Mouse (Mus musculus) frontal cortex, postnatal 36 days (tissue): ENCODE measurements at regions not wholly inside any gene's neighbourhood (a gene's known extent, or its start where the extent isn't known, plus 50 kb on each side); places are given as distances from the start of the nearest gene placed in this dataset.

Source experiments
- DNase-seq, 2 experiments: peaks; one replicate each; pipeline ENCODE4 v3.0.0; 2022; ENCODE audit warnings: low spot score in 2 of 2

DNA sequence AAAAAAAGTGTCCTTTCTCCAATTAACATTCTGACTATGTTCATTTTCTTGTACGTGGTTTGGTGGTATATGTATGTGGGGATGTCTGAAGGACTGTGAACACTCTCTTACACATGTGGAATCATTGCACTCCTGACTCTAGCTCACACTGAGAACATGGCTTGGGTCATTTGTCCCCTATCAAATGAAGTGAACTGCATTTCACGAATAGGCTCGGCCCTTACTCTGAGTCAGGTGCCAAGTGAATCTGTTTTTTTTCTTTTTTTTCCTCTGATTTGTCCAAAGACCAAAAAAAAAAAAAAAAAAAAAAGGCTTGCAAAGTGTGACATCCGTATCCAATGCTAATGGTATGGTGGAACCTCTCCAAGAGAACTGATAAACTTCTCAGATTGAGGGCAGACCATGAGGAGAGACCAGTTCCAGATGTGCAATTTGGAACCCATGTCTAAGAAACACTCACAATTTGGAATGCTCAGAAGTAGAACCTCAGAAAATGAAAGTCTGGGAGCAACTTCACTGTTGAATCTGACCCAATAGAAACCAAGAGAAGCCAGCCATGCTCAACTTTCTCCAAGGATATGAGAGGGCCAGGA lies 631.7 kb upstream of the Fam160b2 start:
- no peak for DNase-seq

DNA sequence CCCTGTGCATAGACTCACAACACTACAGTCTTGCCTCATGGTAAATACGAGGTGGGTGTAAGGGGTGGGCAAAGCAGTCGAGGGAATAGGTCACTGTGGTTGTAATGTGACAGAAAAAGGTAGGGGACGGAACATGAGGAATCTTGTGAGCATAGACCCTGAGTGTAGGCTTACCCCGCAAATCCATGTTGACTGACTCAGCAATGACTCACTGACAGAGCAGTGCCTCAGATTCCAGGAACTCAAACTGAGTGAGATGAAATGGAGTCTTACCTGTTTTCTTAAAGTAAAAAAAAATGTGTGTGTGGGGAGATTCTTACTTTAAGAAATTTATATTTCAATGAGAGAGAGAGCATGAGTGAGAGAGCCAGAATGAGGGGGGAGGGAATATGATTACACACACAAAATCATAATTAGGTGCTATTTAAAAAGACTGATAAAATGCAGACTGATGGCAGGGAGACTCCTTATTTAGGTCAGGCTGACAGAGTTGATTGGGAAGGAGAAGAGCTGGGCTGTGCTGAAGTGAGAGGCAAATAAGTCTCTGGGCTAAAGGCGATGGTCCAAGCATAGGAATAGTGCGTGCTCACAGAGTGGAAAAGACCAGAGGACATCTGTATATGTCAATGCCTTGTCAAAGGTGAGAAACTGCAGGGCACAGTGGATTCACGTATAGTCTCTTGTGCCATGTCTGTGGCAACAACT lies 631.0 kb upstream of the Fam160b2 start:
- DNase-seq = peak in 1 of 2 experiments; percentile 8

DNA sequence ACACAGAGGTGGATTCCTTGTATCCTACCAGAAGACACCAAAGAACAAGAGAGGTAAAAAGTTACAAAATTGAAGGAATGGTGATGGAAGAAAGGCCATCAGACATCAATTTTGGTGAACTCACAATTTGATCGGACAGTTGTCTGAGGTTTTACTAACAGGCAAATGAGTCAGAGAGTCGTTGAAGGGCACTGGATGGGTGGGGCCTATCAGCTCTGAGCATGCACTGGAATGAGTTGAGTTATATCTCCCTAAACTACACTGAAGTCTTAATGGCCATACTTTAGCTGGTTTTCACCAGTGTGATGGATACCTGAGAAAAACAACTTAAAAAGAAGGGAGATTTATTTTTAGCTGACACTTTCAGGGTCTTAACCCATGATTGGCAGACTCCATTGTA lies 630.3 kb upstream of the Fam160b2 start:
- no peak for DNase-seq

DNA sequence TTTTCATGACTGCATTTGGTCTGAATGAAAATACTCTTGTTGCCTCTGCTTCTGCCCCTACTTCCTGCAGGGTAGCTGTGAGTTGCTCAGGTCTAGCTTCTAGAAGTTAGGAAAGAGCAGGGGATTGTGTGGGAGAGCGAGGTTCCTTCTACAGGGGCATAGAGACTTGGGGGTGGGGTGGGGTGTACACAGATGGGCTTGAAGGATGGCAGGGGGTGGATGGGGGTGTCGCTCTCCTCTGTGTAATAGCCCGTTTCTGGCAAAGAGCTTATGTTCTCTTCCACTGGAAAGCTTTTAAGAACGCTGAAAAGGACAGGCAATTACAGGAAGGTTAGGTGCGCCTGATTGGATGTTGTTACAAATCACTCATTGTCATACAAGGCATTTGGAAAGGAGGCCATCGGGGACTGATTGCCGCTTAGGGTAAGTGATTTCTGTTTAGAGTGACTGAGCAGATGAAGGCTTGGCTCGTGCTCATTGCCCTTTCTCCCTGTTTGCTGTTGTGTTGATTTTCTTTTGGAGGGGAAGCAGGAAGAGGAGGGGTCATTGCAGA lies 629.3 kb upstream of the Fam160b2 start:
- no peak for DNase-seq

DNA sequence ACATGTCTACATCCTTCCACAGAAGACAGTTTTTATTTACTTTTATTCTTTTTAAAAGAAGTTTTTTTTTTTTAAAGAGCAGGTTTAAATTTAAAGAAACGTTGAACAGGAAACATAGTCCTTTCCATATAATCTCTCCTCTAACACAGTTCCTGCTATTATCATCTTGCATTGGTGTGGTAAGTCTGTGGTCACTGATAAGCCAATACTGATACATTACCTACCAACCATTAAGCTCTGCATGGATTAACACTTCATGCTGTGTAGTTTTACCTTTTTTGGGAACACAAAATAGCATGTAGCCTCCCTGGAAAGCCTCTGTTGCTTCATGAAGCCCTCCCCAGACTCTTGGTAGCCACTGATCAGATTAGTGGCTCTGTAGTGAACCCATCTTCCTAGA lies 617.4 kb upstream of the Fam160b2 start:
- DNase-seq = no peak

DNA sequence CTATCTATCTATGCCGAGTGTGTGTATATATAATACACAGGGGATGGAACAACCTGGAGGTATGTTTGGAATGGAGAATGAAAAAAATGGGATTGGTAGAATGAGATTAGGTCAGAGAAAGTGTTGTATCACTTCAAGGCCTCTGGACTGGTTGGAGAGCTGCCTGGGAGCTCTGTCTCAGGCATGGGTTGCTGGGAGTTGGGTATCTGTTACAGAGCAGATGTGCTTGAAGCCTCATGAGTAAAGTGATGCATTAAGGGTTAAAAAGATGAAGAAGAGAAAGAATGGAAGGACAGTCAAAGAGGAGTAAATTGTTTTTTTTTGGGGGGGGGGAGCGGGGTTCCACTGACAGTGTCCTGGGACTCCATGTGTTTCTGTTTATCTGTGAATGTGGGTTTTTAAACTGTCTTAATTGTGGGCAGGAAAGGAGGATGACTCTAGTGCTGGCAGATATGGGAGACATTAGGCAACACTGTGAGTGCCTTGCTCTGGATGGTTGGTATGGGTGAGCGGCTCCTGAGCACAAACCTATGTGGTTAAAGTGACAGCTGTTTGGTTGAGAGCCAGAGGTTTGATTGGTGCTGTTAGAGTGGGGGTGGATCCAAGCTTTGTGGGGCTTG lies 611.8 kb upstream of the Fam160b2 start:
- no peak for DNase-seq

DNA sequence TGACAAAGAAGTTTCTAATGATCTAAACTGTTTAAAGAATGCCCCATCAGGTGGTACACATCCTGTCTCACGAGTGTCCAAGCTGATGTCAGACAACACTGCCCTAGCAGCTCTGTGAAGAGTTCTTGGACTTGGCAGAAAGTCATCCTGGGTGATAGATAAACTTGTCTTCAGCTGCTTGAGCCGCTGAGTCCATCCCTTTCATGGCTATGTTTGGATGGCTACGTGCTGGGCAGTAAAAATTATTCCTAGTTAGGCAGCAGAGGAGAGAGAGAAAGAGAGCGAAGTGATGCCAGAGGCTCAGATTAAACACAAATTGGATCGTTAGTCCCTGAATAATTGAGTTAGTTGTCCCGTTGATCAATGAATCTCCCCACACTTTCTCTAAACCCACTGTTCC lies 603.8 kb upstream of the Fam160b2 start:
- no peak for DNase-seq

DNA sequence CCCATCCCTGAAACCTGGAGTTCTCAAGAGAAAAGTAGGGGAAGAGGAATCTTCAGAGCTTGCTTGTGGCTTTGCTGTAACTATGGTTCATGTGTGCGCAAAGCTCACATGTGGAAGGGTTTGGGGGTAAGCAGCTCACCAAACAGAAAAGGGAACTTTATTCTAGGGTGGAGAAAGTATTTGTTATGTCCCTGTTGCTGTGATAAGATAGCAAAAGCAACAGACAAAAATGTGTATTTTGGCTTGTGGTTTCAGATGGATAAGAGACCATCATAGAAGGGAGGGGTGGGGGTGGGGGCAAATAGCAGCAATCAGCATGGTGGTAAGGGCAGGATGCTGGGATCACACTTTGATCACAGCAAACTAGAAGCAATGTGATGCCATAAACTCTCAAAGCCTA lies 601.3 kb upstream of the Fam160b2 start:
- no peak for DNase-seq

DNA sequence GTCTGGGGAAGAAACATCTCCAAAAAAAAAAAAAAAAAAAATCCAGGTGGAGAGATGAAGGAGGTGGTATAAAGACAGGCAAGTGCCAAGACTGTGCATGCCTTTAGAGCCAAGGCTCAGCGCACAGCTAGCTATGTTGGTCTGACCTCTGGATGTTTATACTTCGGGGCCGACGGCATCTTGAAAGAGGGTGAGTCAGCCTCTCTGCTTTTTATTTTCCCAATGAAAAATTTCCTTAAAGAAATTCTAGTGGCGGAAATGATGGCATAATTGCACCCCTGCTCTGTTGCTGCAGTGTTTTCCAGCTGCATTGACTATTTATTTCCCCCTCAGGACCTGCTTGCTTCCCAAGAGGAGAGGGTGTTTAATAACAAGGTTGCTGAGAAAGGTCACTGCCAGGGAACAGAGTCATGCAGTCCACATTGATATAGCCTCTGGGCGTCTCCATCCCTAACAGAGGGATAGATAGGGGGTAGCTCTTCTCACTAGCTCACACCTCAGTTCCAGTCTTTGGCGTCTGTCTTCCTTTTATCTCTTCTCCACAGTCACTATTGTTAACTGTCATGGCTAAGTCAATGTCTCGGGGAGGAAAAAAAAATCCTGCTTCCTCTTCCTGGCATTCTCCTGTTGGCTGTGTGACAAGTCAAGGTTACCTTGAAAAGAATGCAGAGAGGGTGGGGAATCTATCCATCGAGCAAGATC lies 599.7 kb upstream of the Fam160b2 start:
- DNase-seq = no peak

DNA sequence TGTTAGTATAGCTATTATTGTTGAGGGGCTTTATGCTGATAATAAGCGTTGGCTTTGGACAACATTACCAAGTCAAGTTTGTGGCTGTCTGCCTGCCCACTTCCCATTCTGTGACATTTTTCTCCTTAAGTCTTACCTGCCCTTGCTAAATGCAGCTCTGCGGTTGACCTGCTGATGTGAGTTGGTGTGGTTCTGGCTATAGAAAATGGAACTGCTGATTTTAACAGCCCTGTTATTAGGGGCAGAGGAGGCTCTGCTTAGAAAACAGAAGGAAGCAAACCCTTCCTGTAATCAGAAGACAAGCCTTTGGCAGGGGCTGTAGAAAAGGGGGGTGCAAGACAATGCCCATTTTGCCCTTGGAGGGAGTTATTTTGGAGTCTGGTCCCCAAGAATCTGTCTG lies 594.6 kb upstream of the Fam160b2 start:
- no peak for DNase-seq

DNA sequence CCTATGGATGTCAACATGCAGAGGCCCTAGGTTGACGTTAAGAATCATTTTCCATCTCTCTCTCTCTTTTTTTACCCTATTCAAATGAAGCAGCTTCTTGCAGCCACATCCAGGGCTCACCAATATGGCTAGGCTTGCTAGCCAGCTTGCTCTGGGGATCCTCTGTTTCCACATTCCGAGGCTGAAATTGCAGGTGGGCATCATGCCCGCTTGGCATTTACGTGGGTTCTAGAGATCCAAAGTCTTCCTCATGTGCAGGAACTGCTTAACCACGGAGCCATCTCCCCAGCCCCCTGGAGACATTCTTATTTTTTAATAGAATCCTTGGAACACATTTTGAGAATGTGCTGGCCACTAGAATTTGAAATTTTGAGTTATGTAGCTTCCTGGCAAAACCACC lies 592.9 kb upstream of the Fam160b2 start:
- DNase-seq = no peak

DNA sequence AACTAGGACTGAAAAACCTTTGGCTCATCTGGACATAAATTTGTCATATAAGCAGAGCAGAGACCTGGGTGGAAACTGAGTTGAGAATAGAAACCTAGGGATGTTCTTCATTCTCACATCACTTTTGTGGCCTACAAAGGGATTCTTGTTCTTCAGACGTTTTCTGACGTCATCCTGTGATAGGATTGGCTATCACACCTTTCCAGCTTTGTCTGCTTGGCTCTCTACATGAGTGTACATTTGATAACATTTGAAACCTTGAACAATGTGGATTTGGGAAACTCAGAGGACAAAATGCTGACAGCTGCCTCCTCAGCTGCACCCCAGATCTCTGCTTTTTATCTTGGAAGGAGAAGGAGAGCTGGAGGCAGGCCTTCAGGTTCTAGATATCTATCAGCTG lies 589.7 kb upstream of the Fam160b2 start:
- no peak for DNase-seq

DNA sequence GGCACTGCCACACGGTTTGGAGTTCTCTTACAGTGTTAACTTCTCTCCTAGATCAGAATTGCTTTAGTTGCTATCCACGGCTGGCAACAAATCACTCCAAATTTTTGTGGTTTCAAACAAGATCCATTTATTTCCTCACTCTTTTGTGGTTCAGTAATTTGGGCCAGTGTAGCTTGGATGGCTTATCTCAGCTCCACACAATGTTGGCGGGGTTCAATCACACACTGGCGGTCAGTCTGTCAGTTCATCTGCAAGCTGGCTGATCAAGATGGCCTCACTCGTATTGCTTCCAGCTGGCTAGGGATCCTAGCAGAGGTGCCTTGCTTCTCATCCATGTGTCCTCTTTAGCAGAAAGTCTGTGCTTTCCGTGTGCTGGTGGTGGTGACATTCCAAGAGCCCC lies 577.7 kb upstream of the Fam160b2 start:
- DNase-seq = no peak

DNA sequence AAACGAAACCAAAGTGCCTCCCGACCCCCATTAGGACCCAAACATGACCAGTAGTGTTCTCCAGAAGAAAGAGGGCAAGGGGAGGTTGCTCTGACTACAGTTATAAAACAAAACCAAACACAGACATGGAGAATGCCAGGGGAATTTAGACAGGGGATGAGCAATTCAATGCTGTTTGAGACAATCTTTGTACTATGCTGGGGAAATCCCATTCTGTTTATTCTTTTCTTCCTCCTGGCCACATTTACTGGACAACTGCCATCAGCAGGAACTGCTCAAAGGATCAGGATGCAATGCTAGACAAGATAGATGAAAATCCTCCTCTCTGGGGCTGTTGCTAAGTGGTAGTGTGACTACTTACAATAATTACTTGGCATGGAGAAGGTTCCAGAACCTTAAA lies 574.5 kb upstream of the Fam160b2 start:
- DNase-seq = no peak

DNA sequence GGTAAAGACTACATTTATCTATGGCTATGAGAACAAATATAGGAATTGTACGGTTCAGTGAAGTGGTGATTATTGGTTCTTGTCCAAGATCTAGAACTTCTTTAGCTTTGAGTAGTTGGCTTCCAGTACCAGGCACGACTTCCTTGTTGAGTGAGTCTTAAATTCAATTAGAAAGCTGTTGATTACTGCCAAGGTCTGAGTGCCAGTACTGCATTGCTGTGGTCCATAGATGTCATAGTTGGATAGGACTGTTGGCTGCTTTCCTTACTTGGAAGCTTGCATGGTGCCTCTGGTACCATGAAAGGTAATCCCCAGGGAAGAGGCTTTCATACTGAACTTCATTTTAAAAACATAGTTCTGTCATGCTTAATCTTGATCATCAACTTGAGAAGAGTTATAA lies 559.9 kb upstream of the Fam160b2 start:
- DNase-seq = no peak

DNA sequence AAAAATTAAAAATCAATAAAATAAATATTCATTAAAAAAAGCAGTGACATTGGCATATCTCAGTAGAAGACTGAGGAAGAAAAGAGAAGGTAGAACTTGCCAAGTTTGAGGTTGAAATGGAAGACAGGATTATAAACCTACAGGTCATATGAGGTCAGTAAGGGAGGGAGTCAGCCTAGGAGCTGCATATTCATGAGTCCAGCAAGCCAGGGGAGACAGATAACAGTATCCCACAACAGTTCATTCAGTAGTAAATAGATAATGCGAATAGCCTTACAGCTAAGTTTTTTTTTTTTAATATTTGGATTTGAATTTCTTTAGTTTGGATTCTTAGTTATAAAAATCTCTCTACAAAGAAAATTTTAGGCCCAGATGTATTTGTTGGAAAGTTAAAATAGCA lies 542.8 kb upstream of the Fam160b2 start:
- DNase-seq = no peak

DNA sequence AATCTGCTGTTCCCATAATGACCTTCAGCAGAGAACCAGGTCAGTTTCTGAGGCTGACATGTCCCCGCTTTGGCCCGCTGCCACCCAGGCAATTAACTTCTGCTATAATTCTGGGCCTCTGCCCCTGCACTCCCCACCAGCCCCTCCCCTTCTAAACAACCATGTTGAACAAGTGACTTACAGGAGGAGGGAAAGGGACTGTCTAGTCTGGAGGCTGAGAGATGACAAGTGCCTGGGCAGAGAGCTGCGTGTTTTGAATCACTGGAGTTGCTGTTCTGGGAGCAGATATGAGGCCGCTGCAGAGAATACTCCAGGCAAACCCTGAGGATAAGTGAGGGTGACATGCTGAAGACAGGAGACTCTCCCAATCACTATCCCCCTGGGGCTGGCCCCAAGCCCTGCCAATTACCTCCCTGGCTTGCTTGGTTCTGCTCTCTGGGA lies 530.2 kb upstream of the Fam160b2 start:
- no peak for DNase-seq

DNA sequence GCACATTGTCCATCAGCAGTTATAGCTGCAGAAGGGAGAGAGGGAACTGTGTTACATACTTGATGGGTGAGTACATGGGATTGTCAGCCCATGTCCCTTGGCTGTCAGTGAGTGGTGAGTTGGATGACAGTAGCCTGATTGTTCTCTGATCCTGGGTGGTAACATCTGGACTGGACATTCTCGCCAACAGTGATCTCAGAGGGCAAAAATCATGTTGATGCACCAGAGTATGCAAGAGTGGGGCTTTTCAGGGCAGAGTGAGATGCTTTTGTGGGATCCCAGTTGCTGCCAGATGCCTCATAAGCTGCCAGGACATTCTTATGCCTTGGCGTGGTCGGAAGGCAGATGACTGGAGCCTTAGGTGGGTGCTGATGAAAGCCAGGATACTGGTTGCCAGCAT lies 528.9 kb upstream of the Fam160b2 start:
- peak in 1 of 2 experiments; percentile 13 for DNase-seq

DNA sequence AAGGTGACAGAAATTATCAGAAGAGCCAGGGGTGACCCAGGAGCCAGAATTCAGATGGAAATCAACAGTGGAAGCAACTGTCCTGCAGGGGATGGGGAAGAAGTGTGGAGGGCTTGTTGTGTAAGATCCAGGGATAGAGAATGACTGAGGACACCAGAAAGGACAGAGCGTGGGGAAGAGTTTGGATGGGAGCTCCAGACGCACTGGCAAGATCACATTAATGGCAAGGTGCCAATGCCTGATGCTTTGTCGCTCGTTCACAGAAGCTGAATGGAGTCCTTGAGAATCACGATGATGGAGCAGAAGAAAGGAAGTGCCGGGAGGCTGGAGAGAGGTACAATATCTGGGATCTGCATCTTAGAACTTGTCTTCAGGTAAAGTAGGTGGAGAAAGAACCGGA lies 519.0 kb upstream of the Fam160b2 start:
- peak; percentile 5 to 8 for DNase-seq

DNA sequence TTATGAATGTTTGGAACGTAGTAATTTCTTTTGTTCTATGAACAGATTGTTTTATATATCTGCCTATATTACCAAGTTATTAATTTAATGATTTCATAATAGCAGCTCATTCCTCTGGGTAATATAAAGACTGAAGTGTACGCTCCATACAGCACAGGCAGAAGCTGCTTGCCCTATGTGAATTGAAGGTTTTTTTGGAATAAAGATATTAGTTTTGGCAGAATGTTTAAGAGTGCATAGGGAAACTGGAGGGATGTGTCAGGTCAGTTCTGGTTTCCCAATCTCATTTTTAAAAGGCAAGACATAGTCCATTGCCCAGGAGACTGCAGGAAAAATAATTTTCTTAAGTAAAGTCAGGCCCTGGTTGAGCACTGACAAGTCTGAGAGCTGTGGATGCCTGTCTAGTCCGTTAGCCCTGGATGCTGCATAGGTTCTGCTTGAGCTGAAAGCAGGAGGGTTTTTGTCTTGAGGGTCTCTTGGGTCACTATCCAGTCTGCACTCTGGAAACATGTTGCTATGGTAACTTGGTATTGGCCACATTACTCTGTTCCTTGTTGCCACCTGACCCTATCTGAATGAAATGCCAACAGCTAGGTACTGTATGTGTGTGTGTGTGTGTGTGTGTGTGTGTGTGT lies 516.3 kb upstream of the Fam160b2 start:
- DNase-seq = no peak

DNA sequence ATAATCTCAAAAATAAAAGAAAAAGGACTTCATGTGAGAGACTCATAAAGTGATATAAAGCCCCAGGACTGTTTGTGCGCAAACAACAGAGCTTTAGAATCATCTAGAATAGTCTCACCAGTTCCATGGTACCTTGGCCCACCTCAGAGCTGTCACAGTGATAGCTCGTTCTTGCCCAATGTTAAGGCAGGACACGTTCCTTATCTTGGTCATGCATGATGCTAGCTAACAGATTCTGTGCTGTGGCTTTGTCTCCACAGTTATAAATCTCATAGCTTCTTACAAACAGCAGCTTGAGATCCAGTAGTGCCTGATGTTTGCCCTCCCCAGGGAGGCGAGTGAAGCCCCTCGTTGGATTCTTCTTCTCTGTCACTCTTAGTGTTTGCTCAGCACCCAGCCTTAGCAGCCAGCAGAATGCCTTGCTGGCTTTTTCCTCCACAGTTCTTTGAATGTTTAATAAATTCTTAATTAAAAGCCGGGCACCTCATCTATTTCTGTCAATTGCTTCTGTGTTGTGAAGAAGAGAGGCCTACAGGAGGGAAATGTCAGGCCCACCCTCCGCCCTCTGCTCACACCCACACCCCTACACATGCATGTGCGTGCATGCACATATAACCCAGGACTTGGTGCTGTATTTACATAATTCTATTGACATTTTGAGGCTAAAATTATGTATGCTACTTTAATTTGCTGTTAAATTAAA lies 515.6 kb upstream of the Fam160b2 start:
- DNase-seq = no peak
